Mouse (Mus musculus) olfactory bulb, adult 2 months (tissue): Measurements from ENCODE around the gene 4933411K16Rik. TPM values are rescaled to one million over a fixed set of nuclear protein-coding genes. Genes with fewer than 3 reads are reported as not detected.

Experiments
- H3K27ac ChIP-seq: fragments of 200-500 bp; 2 replicates; pipeline ENCODE4 v1.5.1; 2012; ENCODE audit warnings: low read depth, low read length; ENCODE audit not compliant: insufficient read depth
- H3K4me1 ChIP-seq: fragments of 200-500 bp; 2 replicates; pipeline ENCODE4 v1.6.1; 2012; ENCODE audit warnings: low read length; ENCODE audit not compliant: control insufficient read depth, insufficient read depth
- H3K4me3 ChIP-seq: fragments of 200-500 bp; 2 replicates; pipeline ENCODE4 v1.5.1; 2012; ENCODE audit warnings: mild to moderate bottlenecking, low read depth, low read length, moderate library complexity; ENCODE audit not compliant: insufficient read depth
- CTCF ChIP-seq: fragments of 200-500 bp; IDR thresholded peaks from 2 replicates; pipeline ENCODE4 v1.5.1; 2012; ENCODE audit warnings: low read depth, mild to moderate bottlenecking, low read length, moderate library complexity; ENCODE audit not compliant: insufficient read depth
- POLR2A ChIP-seq: fragments of 200-500 bp; IDR thresholded peaks from 2 replicates; pipeline ENCODE4 v1.6.1; 2012; ENCODE audit warnings: mild to moderate bottlenecking, low read depth, low read length, moderate library complexity; ENCODE audit not compliant: insufficient read depth
- WGBS: fragments of 180-500 bp; shearing (Covaris S2); methylation state at CpG from one replicate; pipeline ENCODE4 v1.1.7; 2018; 5-methylcytosine and 5-hydroxymethylcytosine counted together
- polyA plus RNA-seq: library from polyadenylated mRNA; stranded (reverse); fragments of >200 nt; gene quantifications from 2 replicates; pipeline ENCODE4 v1.2.4, GENCODE M21; 2012; ENCODE audit warnings: low replicate concordance; ENCODE audit not compliant: missing spikeins, insufficient read depth, insufficient read length

Gene 4933411K16Rik
- polyA plus RNA-seq, 1 experiment: not detected

- H3K27ac ChIP-seq: no peak overlapping the region
- WGBS: 60% methylated on average over 9 of the region's 9 CpGs
- H3K4me3 ChIP-seq: no peak overlapping the region
- TF ChIP-seq CTCF: no peak
- no peak for TF ChIP-seq POLR2A
- H3K4me1 ChIP-seq: peaks cover 24% of the 10 kb centered on the region
Measured at GRCm38 (mm10) chr19:42034146-42034775, 17.8 kb upstream of the 4933411K16Rik start.

GRCm38 (mm10) chr19:42034881-42035455 lies 17.1 kb upstream of the 4933411K16Rik start:
- Histone ChIP-seq H3K4me1 (peaks cover 24% of the 10 kb centered on the region), H3K4me3 (no peak overlapping the region), H3K27ac (no peak overlapping the region)
- no peak for TF ChIP-seq CTCF
- no peak for TF ChIP-seq POLR2A
- WGBS: 57% methylated on average over 11 of the region's 11 CpGs

GRCm38 (mm10) chr19:42035456-42036248 lies 16.4 kb upstream of the 4933411K16Rik start, which contains the start of gene Ankrd2:
Gene Ankrd2 (plus strand): TSS chr19:42036000.
- H3K4me1 ChIP-seq: peaks cover 24% of the 10 kb centered on the region
- H3K27ac ChIP-seq: no peak within 1 kb of the TSS
- 64% methylated on average over 19 of the region's 19 CpGs for WGBS
- no peak within 1 kb of the TSS for H3K4me3 ChIP-seq
- peak; percentile 64 for TF ChIP-seq CTCF
- no peak for TF ChIP-seq POLR2A

- H3K27ac ChIP-seq: no peak overlapping the region
- WGBS: 56% methylated on average over 3 of the region's 3 CpGs
- H3K4me1 ChIP-seq: peaks cover 24% of the 10 kb centered on the region
- no peak for TF ChIP-seq CTCF
- TF ChIP-seq POLR2A: no peak
- H3K4me3 ChIP-seq: no peak overlapping the region
Measured at GRCm38 (mm10) chr19:42036357-42036756, 15.7 kb upstream of the 4933411K16Rik start.

- no peak overlapping the region for H3K4me3 ChIP-seq
- TF ChIP-seq CTCF (no peak), POLR2A (no peak)
- no peak overlapping the region for H3K27ac ChIP-seq
- H3K4me1 ChIP-seq: peaks cover 24% of the 10 kb centered on the region
- 83% methylated on average over 11 of the region's 11 CpGs for WGBS
Measured at GRCm38 (mm10) chr19:42037167-42037702, 14.8 kb upstream of the 4933411K16Rik start.

- WGBS: 90% methylated on average over 12 of the region's 12 CpGs
- Histone ChIP-seq H3K27ac (no peak overlapping the region), H3K4me3 (no peak overlapping the region), H3K4me1 (peaks cover 24% of the 10 kb centered on the region)
- TF ChIP-seq CTCF (no peak), POLR2A (no peak)
Measured at GRCm38 (mm10) chr19:42038310-42038709, 13.7 kb upstream of the 4933411K16Rik start.

- WGBS: 96% methylated on average over 6 of the region's 6 CpGs
- Histone ChIP-seq H3K4me3 (no peak overlapping the region), H3K27ac (no peak overlapping the region), H3K4me1 (0 out of 2 replicates have a peak, but pooled peaks cover 6% of the 10 kb centered on the region)
- TF ChIP-seq POLR2A (no peak), CTCF (no peak)
Measured at GRCm38 (mm10) chr19:42043988-42044387, 8.1 kb upstream of the 4933411K16Rik start.

GRCm38 (mm10) chr19:42045269-42046102 lies 6.6 kb upstream of the 4933411K16Rik start, which contains the start of gene Hoga1:
Gene Hoga1 (plus strand): TSS chr19:42045610.
- TF ChIP-seq POLR2A (no peak), CTCF (no peak; the same call in 1 of the 2 replicates)
- 32% methylated on average over 23 of the region's 23 CpGs for WGBS
- Histone ChIP-seq H3K27ac (no peak within 1 kb of the TSS), H3K4me3 (no peak within 1 kb of the TSS), H3K4me1 (0 out of 2 replicates have a peak, but pooled peaks cover 6% of the 10 kb centered on the region)
